Comparison of ENCODE assay signal across 24 mouse cellular contexts in the genomic region with DNA sequence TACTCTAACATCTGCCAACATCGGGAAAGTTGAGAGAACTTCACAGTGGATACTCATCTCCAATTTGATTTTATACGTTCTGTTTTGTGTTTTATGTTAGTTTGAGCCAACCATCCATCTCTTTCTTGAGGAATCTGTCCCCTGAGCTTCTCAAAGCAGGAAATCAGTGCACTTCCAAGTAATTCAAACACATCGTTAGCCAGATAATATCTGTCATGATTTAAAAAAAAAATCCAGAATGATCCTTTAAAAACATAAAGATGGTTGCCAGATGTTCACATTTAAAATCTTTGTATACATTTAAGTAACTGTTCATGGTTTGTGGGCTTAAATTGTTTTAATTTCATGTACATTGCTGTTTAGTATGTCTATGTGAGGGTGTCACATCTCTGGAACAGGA. TPM values are rescaled to one million over a fixed set of nuclear protein-coding genes. Genes with fewer than 3 reads are reported as not detected.
A peak's percentile ranks its signal among the peaks of the same experiment; 100 is the strongest.
DNase-seq lines count a peak whose midpoint lies in the region; ATAC-seq and TF ChIP-seq lines count a peak whose summit lies in the region.
"Had no signal": no experiment of that assay in that cellular context is flagged by ENCODE, and none has a peak within 500 bp of the region (broad histone marks: within the 10 kb centered on the region; RNA-seq: fewer than 3 reads in every experiment).

No protein-coding gene starts in this region.

- no peaks in the 10 kb centered on the region for H3K9me3 ChIP-seq in embryonic facial prominence, embryonic 14.5 days (ENCODE audit: control insufficient read depth, low read length)
- H3K9me3 ChIP-seq in embryonic facial prominence, embryonic 10.5 days = no peaks in the 10 kb centered on the region
- no peaks in the 10 kb centered on the region for H3K9me3 ChIP-seq in limb, embryonic 14.5 days (ENCODE audit: control insufficient read depth, low read length)
- H3K9me3 ChIP-seq in limb, embryonic 10.5 days (replicated peaks) = no peaks in the 10 kb centered on the region
- no peaks in the 10 kb centered on the region for H3K9me3 ChIP-seq in lung, embryonic 14.5 days (ENCODE audit: low read depth, low read length)
- H3K9me3 ChIP-seq in stomach, embryonic 14.5 days (ENCODE audit: control insufficient read depth, low read depth, low read length) = no peaks in the 10 kb centered on the region
- H3K9me3 ChIP-seq in stomach, postnatal 0 days (ENCODE audit: control insufficient read depth, low read length) = no peaks in the 10 kb centered on the region
- H3K9me3 ChIP-seq: G1E had no signal

- DNase-seq in embryonic facial prominence, embryonic 14.5 days (ENCODE audit: low spot score) = peak; percentile 66
- DNase-seq in embryonic facial prominence, embryonic 10.5 days (ENCODE audit: low spot score) = no peak
- peak; percentile 52 for DNase-seq in limb, embryonic 14.5 days (ENCODE audit: low spot score)
- no peak for DNase-seq in limb, embryonic 10.5 days (ENCODE audit: low spot score)
- peak; percentile 76 for DNase-seq in lung, embryonic 14.5 days
- no peak for DNase-seq in lung, postnatal 4 days
- no peak for DNase-seq in stomach, postnatal 0 days (ENCODE audit: low spot score)
- DNase-seq: adrenal gland, adult 2 months; adrenal gland, adult 8-10 months; adrenal gland, postnatal 10 days; adrenal gland, postnatal 14 days; adrenal gland, postnatal 25 days; adrenal gland, postnatal 36 days; B cell, adult 2 months; cerebellum, adult 11 months; cerebellum, adult 11-12 months had no signal

- peak overlapping the region; percentile 18; the same call in 1 of the 2 replicates for H3K27ac ChIP-seq in embryonic facial prominence, embryonic 14.5 days (replicated peaks; ENCODE audit: low read depth, low read length)
- no peak overlapping the region for H3K27ac ChIP-seq in embryonic facial prominence, embryonic 10.5 days (replicated peaks)
- no peak overlapping the region for H3K27ac ChIP-seq in limb, embryonic 14.5 days (replicated peaks; ENCODE audit: low read depth, low read length)
- no peak overlapping the region for H3K27ac ChIP-seq in limb, embryonic 10.5 days
- no peak overlapping the region for H3K27ac ChIP-seq in lung, embryonic 14.5 days (ENCODE audit: low read depth)
- peak overlapping the region; percentile 52; the same call in 1 of the 2 replicates for H3K27ac ChIP-seq in stomach, embryonic 14.5 days (ENCODE audit: low read length)
- H3K27ac ChIP-seq in stomach, postnatal 0 days (replicated peaks) = no peak overlapping the region

- TF ChIP-seq POLR2A in limb, embryonic 14.5 days (IDR thresholded peaks at IDR 0.05; ENCODE audit: borderline replicate concordance, extremely low read depth, insufficient read depth, insufficient read length) = no peak

- H3K4me1 ChIP-seq in embryonic facial prominence, embryonic 14.5 days (ENCODE audit: control insufficient read depth, insufficient read depth, low read length) = peaks cover 25% of the 10 kb centered on the region
- peaks cover 52% of the 10 kb centered on the region for H3K4me1 ChIP-seq in embryonic facial prominence, embryonic 10.5 days
- peaks cover 12% of the 10 kb centered on the region for H3K4me1 ChIP-seq in limb, embryonic 14.5 days (ENCODE audit: control insufficient read depth, insufficient read depth, low read length)
- peaks cover 31% of the 10 kb centered on the region for H3K4me1 ChIP-seq in limb, embryonic 10.5 days
- H3K4me1 ChIP-seq in lung, embryonic 14.5 days (ENCODE audit: insufficient read depth) = peaks cover 22% of the 10 kb centered on the region; the same call in 1 of the 2 replicates
- H3K4me1 ChIP-seq in stomach, embryonic 14.5 days (ENCODE audit: control insufficient read depth, insufficient read depth, low read length) = peaks cover 24% of the 10 kb centered on the region
- no peaks in the 10 kb centered on the region for H3K4me1 ChIP-seq in stomach, postnatal 0 days (replicated peaks; ENCODE audit: control insufficient read depth, insufficient read depth)

- no peak overlapping the region for H3K9ac ChIP-seq in embryonic facial prominence, embryonic 14.5 days (ENCODE audit: low read depth, low read length)
- no peak overlapping the region for H3K9ac ChIP-seq in limb, embryonic 14.5 days (ENCODE audit: low read depth, low read length, severe bottlenecking)
- H3K9ac ChIP-seq in lung, embryonic 14.5 days = no peak overlapping the region
- no peak overlapping the region for H3K9ac ChIP-seq in stomach, embryonic 14.5 days (replicated peaks; ENCODE audit: low read depth, low read length)
- no peak overlapping the region for H3K9ac ChIP-seq in stomach, postnatal 0 days (ENCODE audit: low read length)

- WGBS in embryonic facial prominence, embryonic 14.5 days = 26% methylated on average over 3 of the region's 3 CpGs
- WGBS in embryonic facial prominence, embryonic 10.5 days = 66% methylated on average over 3 of the region's 3 CpGs
- 35% methylated on average over 3 of the region's 3 CpGs for WGBS in limb, embryonic 14.5 days
- WGBS in limb, embryonic 10.5 days = 68% methylated on average over 3 of the region's 3 CpGs
- WGBS in lung, embryonic 14.5 days = 28% methylated on average over 3 of the region's 3 CpGs
- WGBS in stomach, embryonic 14.5 days = 30% methylated on average over 3 of the region's 3 CpGs
- 44% methylated on average over 3 of the region's 3 CpGs for WGBS in stomach, postnatal 0 days

- ATAC-seq in embryonic facial prominence, embryonic 14.5 days (ENCODE audit: low read depth) = no peak
- no peak for ATAC-seq in limb, embryonic 14.5 days (ENCODE audit: low FRiP score, low read depth)
- no peak for ATAC-seq in lung, embryonic 14.5 days (ENCODE audit: insufficient read depth)
- no peak for ATAC-seq in stomach, embryonic 14.5 days (ENCODE audit: insufficient number of reproducible peaks, insufficient read depth, low FRiP score, low read depth)
- ATAC-seq in stomach, postnatal 0 days (ENCODE audit: low FRiP score, low TSS enrichment) = no peak
- ATAC-seq: activated CD4-positive, CD25-positive, alpha-beta regulatory T cell, adult 4 months; CD4-positive, CD25-positive, alpha-beta regulatory T cell, adult 4 months; Patski had no signal

- H3K4me2 ChIP-seq in embryonic facial prominence, embryonic 14.5 days (ENCODE audit: low read depth, low read length) = no peak overlapping the region
- H3K4me2 ChIP-seq in limb, embryonic 14.5 days (replicated peaks; ENCODE audit: low read depth, low read length, severe bottlenecking) = no peak overlapping the region
- no peak overlapping the region for H3K4me2 ChIP-seq in lung, embryonic 14.5 days
- no peak overlapping the region for H3K4me2 ChIP-seq in stomach, embryonic 14.5 days (replicated peaks; ENCODE audit: low read depth, low read length)
- no peak overlapping the region for H3K4me2 ChIP-seq in stomach, postnatal 0 days (replicated peaks; ENCODE audit: low read depth)

- H3K4me3 ChIP-seq in embryonic facial prominence, embryonic 14.5 days (ENCODE audit: low read depth, low read length) = no peak overlapping the region
- H3K4me3 ChIP-seq in embryonic facial prominence, embryonic 10.5 days = no peak overlapping the region
- H3K4me3 ChIP-seq in limb, embryonic 14.5 days (replicated peaks; ENCODE audit: low read length) = no peak overlapping the region
- H3K4me3 ChIP-seq in limb, embryonic 10.5 days = no peak overlapping the region
- H3K4me3 ChIP-seq in lung, embryonic 14.5 days (ENCODE audit: low read depth, low read length) = no peak overlapping the region
- no peak overlapping the region for H3K4me3 ChIP-seq in stomach, embryonic 14.5 days (ENCODE audit: low read depth, low read length)
- H3K4me3 ChIP-seq in stomach, postnatal 0 days (ENCODE audit: low read depth, low read length) = no peak overlapping the region

- no peaks in the 10 kb centered on the region for H3K27me3 ChIP-seq in embryonic facial prominence, embryonic 14.5 days (replicated peaks; ENCODE audit: control insufficient read depth, insufficient read depth, low read length)
- H3K27me3 ChIP-seq in embryonic facial prominence, embryonic 10.5 days (replicated peaks; ENCODE audit: low read depth, poor library complexity, severe bottlenecking) = no peaks in the 10 kb centered on the region
- H3K27me3 ChIP-seq in limb, embryonic 14.5 days (ENCODE audit: control insufficient read depth, insufficient read depth, low read length) = no peaks in the 10 kb centered on the region
- H3K27me3 ChIP-seq in limb, embryonic 10.5 days (ENCODE audit: low read depth, poor library complexity, severe bottlenecking) = no peaks in the 10 kb centered on the region
- no peaks in the 10 kb centered on the region for H3K27me3 ChIP-seq in lung, embryonic 14.5 days (ENCODE audit: insufficient read depth, low read length)
- no peaks in the 10 kb centered on the region for H3K27me3 ChIP-seq in stomach, embryonic 14.5 days (ENCODE audit: control insufficient read depth, insufficient read depth, low read length)
- no peaks in the 10 kb centered on the region for H3K27me3 ChIP-seq in stomach, postnatal 0 days (ENCODE audit: control insufficient read depth, insufficient read depth, low read length)
- H3K27me3 ChIP-seq: CH12.LX had no signal

- H3K36me3 ChIP-seq in embryonic facial prominence, embryonic 14.5 days (ENCODE audit: control insufficient read depth, insufficient read depth, low read length) = no peaks in the 10 kb centered on the region
- H3K36me3 ChIP-seq in embryonic facial prominence, embryonic 10.5 days (replicated peaks) = no peaks in the 10 kb centered on the region
- H3K36me3 ChIP-seq in limb, embryonic 14.5 days (ENCODE audit: control insufficient read depth, insufficient read depth, low read length) = no peaks in the 10 kb centered on the region
- H3K36me3 ChIP-seq in limb, embryonic 10.5 days = no peaks in the 10 kb centered on the region
- H3K36me3 ChIP-seq in lung, embryonic 14.5 days (ENCODE audit: insufficient read depth) = no peaks in the 10 kb centered on the region
- no peaks in the 10 kb centered on the region for H3K36me3 ChIP-seq in stomach, embryonic 14.5 days (ENCODE audit: control insufficient read depth, insufficient read depth, low read length)
- H3K36me3 ChIP-seq in stomach, postnatal 0 days (ENCODE audit: control insufficient read depth, insufficient read depth, low read length) = no peaks in the 10 kb centered on the region
- H3K36me3 ChIP-seq: G1E had no signal

- no peak for TF ChIP-seq CTCF in lung, embryonic 14.5 days (IDR thresholded peaks at IDR 0.05; ENCODE audit: low read depth)
- no peak for TF ChIP-seq CTCF in stomach, postnatal 0 days (IDR thresholded peaks at IDR 0.05; ENCODE audit: low read depth)

- TF ChIP-seq EP300 in stomach, postnatal 0 days (optimal IDR thresholded peaks at IDR 0.05) = no peak

RNA-seq across cellular contexts. Expression of gene Izumo1r, which starts 2.2 kb away (rescaled TPM):
- 0.26 and 0.51 TPM in 2 replicates for polyA plus RNA-seq in embryonic facial prominence, embryonic 14.5 days (2014; fragmentation: Nextera tagmentation; extraction: Ambion mirVana)
- polyA plus RNA-seq in embryonic facial prominence, embryonic 10.5 days (2016; fragmentation: Nextera tagmentation; extraction: Ambion mirVana) = 0.15 TPM in 1 of 2 replicates, not detected in the other
- 1.1 and 1.6 TPM in 2 replicates for polyA plus RNA-seq in limb, embryonic 14.5 days (2012; rRNA removed)
- 0.43 TPM in 1 of 2 replicates, not detected in the other for polyA plus RNA-seq in limb, embryonic 14.5 days (2014; fragmentation: Nextera tagmentation; extraction: Ambion mirVana)
- polyA plus RNA-seq in limb, embryonic 10.5 days (2016; fragmentation: Nextera tagmentation; extraction: Ambion mirVana) = 0.20 TPM in 1 of 2 replicates, not detected in the other
- polyA plus RNA-seq in lung, embryonic 14.5 days (2014; fragmentation: Nextera tagmentation; extraction: Ambion mirVana) = 0.34 and 0.47 TPM in 2 replicates
- not detected in 2 replicates for polyA plus RNA-seq in stomach, embryonic 14.5 days (2014; fragmentation: Nextera tagmentation; extraction: Ambion mirVana)
- 0.10 TPM in 1 of 2 replicates, not detected in the other for polyA plus RNA-seq in stomach, postnatal 0 days (2015; fragmentation: Nextera tagmentation; extraction: Ambion mirVana)
- polyA plus RNA-seq: brain, embryonic 14.5 days; C2C12; G1E; Patski had no signal

RNA-seq across cellular contexts. Expression of gene Gpr83, which starts 45.9 kb away (rescaled TPM):
- polyA plus RNA-seq in embryonic facial prominence, embryonic 14.5 days (2014; fragmentation: Nextera tagmentation; extraction: Ambion mirVana) = 3.2 and 4.4 TPM in 2 replicates
- polyA plus RNA-seq in embryonic facial prominence, embryonic 10.5 days (2016; fragmentation: Nextera tagmentation; extraction: Ambion mirVana) = 0.23 and 0.32 TPM in 2 replicates
- 4.5 and 6.4 TPM in 2 replicates for polyA plus RNA-seq in limb, embryonic 14.5 days (2012; rRNA removed)
- 4.0 and 4.8 TPM in 2 replicates for polyA plus RNA-seq in limb, embryonic 14.5 days (2014; fragmentation: Nextera tagmentation; extraction: Ambion mirVana)
- polyA plus RNA-seq in limb, embryonic 10.5 days (2016; fragmentation: Nextera tagmentation; extraction: Ambion mirVana) = 0.08 TPM in 1 of 2 replicates, not detected in the other
- polyA plus RNA-seq in lung, embryonic 14.5 days (2014; fragmentation: Nextera tagmentation; extraction: Ambion mirVana) = 0.13 and 0.24 TPM in 2 replicates
- polyA plus RNA-seq in stomach, embryonic 14.5 days (2014; fragmentation: Nextera tagmentation; extraction: Ambion mirVana) = 0.52 and 0.59 TPM in 2 replicates
- polyA plus RNA-seq in stomach, postnatal 0 days (2015; fragmentation: Nextera tagmentation; extraction: Ambion mirVana) = 0.28 and 0.39 TPM in 2 replicates
- polyA plus RNA-seq: C2C12, G1E, Patski had no signal

Comparison
In these comparisons a context has a peak if more than half of its experiments do, and no peak if none do; other contexts are left out.
1. DNase-seq: peak in embryonic facial prominence, embryonic 14.5 days (single experiment), limb, embryonic 14.5 days (single experiment) and lung, embryonic 14.5 days (single experiment); none in embryonic facial prominence, embryonic 10.5 days (single experiment), limb, embryonic 10.5 days (single experiment), lung, postnatal 4 days (0 of 2) and stomach, postnatal 0 days (single experiment).
2. H3K27ac ChIP-seq: peak in embryonic facial prominence, embryonic 14.5 days (single experiment) and stomach, embryonic 14.5 days (single experiment); none in embryonic facial prominence, embryonic 10.5 days (single experiment), limb, embryonic 14.5 days (single experiment), limb, embryonic 10.5 days (single experiment), lung, embryonic 14.5 days (single experiment) and stomach, postnatal 0 days (single experiment).